Comparison of ENCODE assay signal across 10 mouse cellular contexts in genomic region chr3:55543929-55544684, GRCm38 (mm10).
DNase-seq lines count a peak whose midpoint lies in the region; ATAC-seq and TF ChIP-seq lines count a peak whose summit lies in the region.
"Had no signal": no experiment of that assay in that cellular context is flagged by ENCODE, and none has a peak within 500 bp of the region (broad histone marks: within the 10 kb centered on the region; RNA-seq: fewer than 3 reads in every experiment).

No protein-coding gene starts in this region.

- no peak for TF ChIP-seq CTCF in lung, adult 2 months (IDR thresholded peaks at IDR 0.05; ENCODE audit: insufficient read depth, low read length)

- H3K9me3 ChIP-seq in heart, embryonic 11.5 days (replicated peaks; ENCODE audit: control insufficient read depth, low read length) = no peaks in the 10 kb centered on the region
- no peaks in the 10 kb centered on the region for H3K9me3 ChIP-seq in liver, embryonic 15.5 days (replicated peaks)
- H3K9me3 ChIP-seq: forebrain, embryonic 13.5 days had no signal

- H3K9ac ChIP-seq in heart, embryonic 11.5 days (ENCODE audit: low read depth, low read length) = no peak overlapping the region
- H3K9ac ChIP-seq in liver, embryonic 15.5 days = no peak overlapping the region
- H3K9ac ChIP-seq: forebrain, embryonic 13.5 days had no signal

- no peak for TF ChIP-seq POLR2A in lung, adult 2 months (IDR thresholded peaks at IDR 0.05; ENCODE audit: borderline replicate concordance, extremely low read depth, low read depth, low read length)

- peak overlapping the region; percentile 32 for H3K4me2 ChIP-seq in heart, embryonic 11.5 days
- no peak overlapping the region; the same call in 1 of the 2 replicates for H3K4me2 ChIP-seq in liver, embryonic 15.5 days
- H3K4me2 ChIP-seq: forebrain, embryonic 13.5 days had no signal

- no peaks in the 10 kb centered on the region for H3K27me3 ChIP-seq in heart, embryonic 11.5 days (ENCODE audit: control insufficient read depth, insufficient read depth, low read length)
- no peaks in the 10 kb centered on the region for H3K27me3 ChIP-seq in liver, embryonic 15.5 days
- H3K27me3 ChIP-seq: forebrain, embryonic 13.5 days had no signal

- no peak overlapping the region for H3K4me3 ChIP-seq in heart, embryonic 11.5 days (ENCODE audit: low read depth, low read length)
- H3K4me3 ChIP-seq in lung, adult 2 months (replicated peaks; ENCODE audit: extremely low read depth, low read depth, low read length) = no peak overlapping the region
- no peak overlapping the region for H3K4me3 ChIP-seq in liver, embryonic 15.5 days (replicated peaks)
- H3K4me3 ChIP-seq: forebrain, embryonic 13.5 days had no signal

- H3K27ac ChIP-seq in heart, embryonic 11.5 days (ENCODE audit: low read depth, low read length) = peak overlapping the region; percentile 29
- H3K27ac ChIP-seq in liver, embryonic 15.5 days (replicated peaks) = no peak overlapping the region
- H3K27ac ChIP-seq: forebrain, embryonic 13.5 days had no signal

- H3K36me3 ChIP-seq in heart, embryonic 11.5 days (ENCODE audit: control insufficient read depth, insufficient read depth, low read length) = no peaks in the 10 kb centered on the region
- no peaks in the 10 kb centered on the region for H3K36me3 ChIP-seq in liver, embryonic 15.5 days (replicated peaks)

- ATAC-seq in heart, embryonic 11.5 days (replicated peaks; ENCODE audit: insufficient number of reproducible peaks, low FRiP score, low TSS enrichment) = no peak
- peak; percentile 78 for ATAC-seq in liver, embryonic 15.5 days (ENCODE audit: insufficient read depth)
- ATAC-seq in erythroid progenitor cell, adult 5-6 weeks (replicated peaks; ENCODE audit: low FRiP score, poor library complexity, severe bottlenecking) = no peak
- ATAC-seq: forebrain, embryonic 13.5 days had no signal

- 23% methylated on average over 13 of the region's 13 CpGs for WGBS in heart, embryonic 11.5 days (ENCODE audit: insufficient replicate concordance)
- WGBS in lung, adult 2 months = 52% methylated on average over 13 of the region's 13 CpGs
- 30% methylated on average over 13 of the region's 13 CpGs for WGBS in liver, embryonic 15.5 days (ENCODE audit: insufficient replicate concordance)

- DNase-seq in heart, adult 8-10 months (ENCODE audit: low spot score) = no peak
- peak; percentile 17 for DNase-seq in lung, postnatal 10 days
- DNase-seq in lung, adult 2 months = no peak
- DNase-seq in ovary, postnatal 10 days (ENCODE audit: low spot score) = no peak
- DNase-seq in thymus, postnatal 10 days (ENCODE audit: low spot score in 2 of 2) = no peak
- DNase-seq: thymus, adult 2 months had no signal

- H3K4me1 ChIP-seq in heart, embryonic 11.5 days (ENCODE audit: control insufficient read depth, insufficient read depth, low read length) = peaks cover 17% of the 10 kb centered on the region
- no peaks in the 10 kb centered on the region for H3K4me1 ChIP-seq in lung, adult 2 months (ENCODE audit: control insufficient read depth, insufficient read depth, low read length)
- peaks cover 9% of the 10 kb centered on the region; the same call in 1 of the 2 replicates for H3K4me1 ChIP-seq in liver, embryonic 15.5 days (replicated peaks)
